Mouse (Mus musculus) G1E (cell line): ENCODE results near the gene Nuak1.

Source experiments
- CTCF ChIP-seq: IDR thresholded peaks from 2 replicates; pipeline ENCODE4 v1.5.1; 2012; ENCODE audit warnings: low read depth, low read length, inconsistent platforms, mixed read lengths
- GATA1 ChIP-seq: IDR thresholded peaks from 2 replicates; pipeline ENCODE4 v1.6.1; 2012; ENCODE audit warnings: borderline replicate concordance, low read length, inconsistent platforms, mixed read lengths
- TAL1 ChIP-seq: conservative IDR thresholded peaks from 2 replicates; pipeline ENCODE4 v1.6.1; 2012; ENCODE audit warnings: low read depth, low read length, inconsistent platforms, mixed read lengths

- no peak for TF ChIP-seq TAL1
- TF ChIP-seq GATA1 = no peak
- no peak for TF ChIP-seq CTCF
Measured at GRCm38 (mm10) chr10:84423903-84424302, 16.5 kb downstream of the Nuak1 start.
